Mouse (Mus musculus) cerebellum, adult 2 months (tissue): ENCODE measurements around the gene Slc10a4. TPM values are rescaled to one million over a fixed set of nuclear protein-coding genes. Genes with fewer than 3 reads are reported as not detected.
"Not testable (repeated sequence)": the region's sequence is repeated elsewhere in the genome, so short reads cannot be mapped to it uniquely, and the experiment has no call there.

Experiments
- DNase-seq, 2 experiments: peaks; one replicate each; pipeline ENCODE4 v3.0.0; 2021
- H3K27ac ChIP-seq: fragments of 200-500 bp; 2 replicates; pipeline ENCODE4 v1.5.1; 2012; ENCODE audit warnings: low read length, control low read depth, inconsistent platforms; ENCODE audit not compliant: insufficient read depth
- H3K27me3 ChIP-seq: fragments of 200-500 bp; 2 replicates; pipeline ENCODE4 v1.6.1; 2012; ENCODE audit warnings: inconsistent platforms, mild to moderate bottlenecking, low read length, moderate library complexity; ENCODE audit not compliant: control insufficient read depth, insufficient read depth
- H3K4me1 ChIP-seq: fragments of 200-500 bp; 2 replicates; pipeline ENCODE4 v1.6.1; 2011; ENCODE audit warnings: low read length; ENCODE audit not compliant: control insufficient read depth, insufficient read depth
- H3K4me3 ChIP-seq: fragments of 200-500 bp; replicated peaks from 2 replicates; pipeline ENCODE3; 2011; ENCODE audit warnings: mild to moderate bottlenecking, low read depth, low read length, control low read depth; ENCODE audit not compliant: insufficient read depth
- CTCF ChIP-seq: fragments of 200-500 bp; IDR thresholded peaks from 2 replicates; pipeline ENCODE4 v1.5.1; 2011; ENCODE audit warnings: low read depth, mild to moderate bottlenecking, control low read depth, low read length, moderate library complexity, borderline replicate concordance; ENCODE audit not compliant: insufficient read depth
- POLR2A ChIP-seq: fragments of 200-500 bp; IDR thresholded peaks from 2 replicates; pipeline ENCODE4 v1.6.1; 2011; ENCODE audit warnings: low read length, control low read depth, borderline replicate concordance; ENCODE audit not compliant: insufficient read depth
- whole genome bisulfite sequencing: fragments of 180-500 bp; shearing (Covaris S2); methylation state at CpG from one replicate; pipeline ENCODE4 v1.1.7; 2018; 5-methylcytosine and 5-hydroxymethylcytosine counted together
- polyA plus RNA-seq: library from polyadenylated mRNA; depleted of rRNA; stranded (reverse); fragments of >200 nt; gene quantifications from 2 replicates; pipeline ENCODE4 v1.2.3, GENCODE M21; 2012

The Slc10a4 gene
- polyA plus RNA-seq, 1 experiment = 10.9 TPM

- TF ChIP-seq CTCF (no peak), POLR2A (no peak)
- H3K4me3 ChIP-seq = no peak overlapping the region
- H3K27me3 ChIP-seq = no peaks in the 10 kb centered on the region; the same call in 1 of the 2 replicates
- H3K4me1 ChIP-seq = no peaks in the 10 kb centered on the region
- no peak overlapping the region for H3K27ac ChIP-seq
- no peak for DNase-seq
- WGBS = 87% methylated on average over 5 of the region's 5 CpGs
These were observed 2.6 kb upstream of the Slc10a4 start for GRCm38 (mm10) chr5:73004046-73004445.

- WGBS = 47% methylated on average over 5 of the region's 5 CpGs
- no peak overlapping the region for H3K27ac ChIP-seq
- no peak for DNase-seq
- no peaks in the 10 kb centered on the region; the same call in 1 of the 2 replicates for H3K27me3 ChIP-seq
- no peak for TF ChIP-seq CTCF
- no peak for TF ChIP-seq POLR2A
- no peak overlapping the region for H3K4me3 ChIP-seq
- no peaks in the 10 kb centered on the region for H3K4me1 ChIP-seq
These were observed 888 bp downstream of the Slc10a4 start for GRCm38 (mm10) chr5:73007582-73007959.

GRCm38 (mm10) chr5:73008230-73008629, 1.5 kb downstream of the Slc10a4 start:
- DNase-seq, H3K27ac ChIP-seq: not testable (repeated sequence)
- 47% methylated on average over 8 of the region's 8 CpGs for WGBS

GRCm38 (mm10) chr5:73011806-73012205, 5.1 kb downstream of the Slc10a4 start:
- H3K4me1 ChIP-seq, H3K27me3 ChIP-seq, DNase-seq, H3K4me3 ChIP-seq, H3K27ac ChIP-seq: not testable (repeated sequence)
- WGBS = 87% methylated on average over 16 of the region's 16 CpGs

More at GRCm38 (mm10) chr5:73008230-73008629, 1.5 kb downstream of the Slc10a4 start:
- not testable (repeated sequence) for H3K4me3 ChIP-seq, H3K4me1 ChIP-seq, H3K27me3 ChIP-seq
- TF ChIP-seq CTCF = peak; percentile 14; the same call in 1 of the 2 replicates

- WGBS = 26% methylated on average over 27 of the region's 27 CpGs
- not testable (repeated sequence) for H3K4me1 ChIP-seq, H3K27ac ChIP-seq, DNase-seq, H3K4me3 ChIP-seq, H3K27me3 ChIP-seq
These were observed 6.4 kb downstream of the Slc10a4 start for GRCm38 (mm10) chr5:73012884-73013610.

GRCm38 (mm10) chr5:73013611-73014287, 7.1 kb downstream of the Slc10a4 start:
- WGBS = 3% methylated on average over 53 of the region's 65 CpGs
- H3K4me3 ChIP-seq, H3K27me3 ChIP-seq, DNase-seq, H3K4me1 ChIP-seq, H3K27ac ChIP-seq: not testable (repeated sequence)

- Histone ChIP-seq H3K27me3 (no peaks in the 10 kb centered on the region), H3K4me1 (no peaks in the 10 kb centered on the region), H3K27ac (no peak overlapping the region), H3K4me3 (no peak overlapping the region)
- WGBS = 46% methylated on average over 9 of the region's 9 CpGs
- TF ChIP-seq POLR2A = no peak
- TF ChIP-seq CTCF = no peak
- no peak for DNase-seq
These were observed 8.1 kb downstream of the Slc10a4 start for GRCm38 (mm10) chr5:73014745-73015144.

GRCm38 (mm10) chr5:73023801-73024200, 17.1 kb downstream of the Slc10a4 start:
- no peak for DNase-seq
- Histone ChIP-seq H3K4me1 (no peaks in the 10 kb centered on the region), H3K4me3 (no peak overlapping the region), H3K27me3 (no peaks in the 10 kb centered on the region), H3K27ac (no peak overlapping the region)
- TF ChIP-seq POLR2A (no peak), CTCF (no peak)
- WGBS = 92% methylated on average over 13 of the region's 13 CpGs

GRCm38 (mm10) chr5:73028646-73029045, 22.0 kb downstream of the Slc10a4 start:
- Histone ChIP-seq H3K27ac (no peak overlapping the region), H3K4me3 (no peak overlapping the region), H3K27me3 (no peaks in the 10 kb centered on the region), H3K4me1 (no peaks in the 10 kb centered on the region)
- WGBS = 83% methylated on average over 13 of the region's 13 CpGs
- TF ChIP-seq CTCF (no peak), POLR2A (no peak)
- no peak for DNase-seq
